Mouse (Mus musculus) liver, embryonic 14.5 days (tissue): ENCODE data around the gene Fam122c.

Experiments used
- CTCF ChIP-seq: IDR thresholded peaks from 2 replicates; pipeline ENCODE4 v1.5.1; 2016; ENCODE audit warnings: antibody characterized with exemption, low read depth, control low read depth
- EP300 ChIP-seq: IDR thresholded peaks from 2 replicates; pipeline ENCODE4 v1.6.1; 2016; ENCODE audit warnings: antibody characterized with exemption, low read depth

- TF ChIP-seq CTCF (no peak), EP300 (no peak)
Measured at GRCm38 (mm10) chrX:53320564-53320963, 47.3 kb downstream of the Fam122c start.
